Mouse (Mus musculus): ENCODE data around the gene Ppfia2.

The Ppfia2 gene

GRCm38 (mm10) chr10:106665221-106665620 lies 195.1 kb downstream of the Ppfia2 start:
- no peak for DNase-seq (ENCODE audit: low read depth in 1 of 2, low spot score in 2 of 2)

GRCm38 (mm10) chr10:106670170-106670569 lies 200.0 kb downstream of the Ppfia2 start:
- DNase-seq (ENCODE audit: low read depth in 1 of 2, low spot score in 2 of 2) = no peak

- DNase-seq (ENCODE audit: low read depth in 1 of 2, low spot score in 2 of 2) = no peak
Observed at GRCm38 (mm10) chr10:106681395-106681794, 211.3 kb downstream of the Ppfia2 start.

GRCm38 (mm10) chr10:106685519-106685918 lies 215.4 kb downstream of the Ppfia2 start:
- DNase-seq (ENCODE audit: low read depth in 1 of 2, low spot score in 2 of 2) = no peak

- DNase-seq (ENCODE audit: low read depth in 1 of 2, low spot score in 2 of 2) = no peak
Observed at GRCm38 (mm10) chr10:106719936-106720335, 249.8 kb downstream of the Ppfia2 start.

GRCm38 (mm10) chr10:106732265-106732664 lies 262.1 kb downstream of the Ppfia2 start:
- no peak for DNase-seq (ENCODE audit: low read depth in 1 of 2, low spot score in 2 of 2)

- no peak for DNase-seq (ENCODE audit: low read depth in 1 of 2, low spot score in 2 of 2)
Observed at GRCm38 (mm10) chr10:106736230-106737063, 266.3 kb downstream of the Ppfia2 start.

GRCm38 (mm10) chr10:106738190-106738589 lies 268.1 kb downstream of the Ppfia2 start:
- no peak for DNase-seq (ENCODE audit: low read depth in 1 of 2, low spot score in 2 of 2)

GRCm38 (mm10) chr10:106744966-106745365 lies 274.8 kb downstream of the Ppfia2 start:
- DNase-seq (ENCODE audit: low read depth in 1 of 2, low spot score in 2 of 2) = no peak

- no peak for DNase-seq (ENCODE audit: low read depth in 1 of 2, low spot score in 2 of 2)
Observed at GRCm38 (mm10) chr10:106761061-106761460, 290.9 kb downstream of the Ppfia2 start.

- no peak for DNase-seq (ENCODE audit: low read depth in 1 of 2, low spot score in 2 of 2)
Observed at GRCm38 (mm10) chr10:106763785-106764184, 293.6 kb downstream of the Ppfia2 start.

- no peak for DNase-seq (ENCODE audit: low read depth in 1 of 2, low spot score in 2 of 2)
Observed at GRCm38 (mm10) chr10:106775571-106775970, 305.4 kb downstream of the Ppfia2 start.

GRCm38 (mm10) chr10:106815447-106815846 lies 345.3 kb downstream of the Ppfia2 start:
- no peak for DNase-seq (ENCODE audit: low read depth in 1 of 2, low spot score in 2 of 2)

- DNase-seq (ENCODE audit: low read depth in 1 of 2, low spot score in 2 of 2) = no peak
Observed at GRCm38 (mm10) chr10:106818381-106818780, 348.2 kb downstream of the Ppfia2 start.

- no peak for DNase-seq (ENCODE audit: low read depth in 1 of 2, low spot score in 2 of 2)
Observed at GRCm38 (mm10) chr10:106824215-106824614, 354.1 kb downstream of the Ppfia2 start.

- no peak for DNase-seq (ENCODE audit: low read depth in 1 of 2, low spot score in 2 of 2)
Observed at GRCm38 (mm10) chr10:106838476-106838875, 368.3 kb downstream of the Ppfia2 start.

- DNase-seq (ENCODE audit: low read depth in 1 of 2, low spot score in 2 of 2) = no peak
Observed at GRCm38 (mm10) chr10:106858106-106858505, 388.0 kb downstream of the Ppfia2 start.

GRCm38 (mm10) chr10:106870233-106870632 lies 400.1 kb downstream of the Ppfia2 start:
- no peak for DNase-seq (ENCODE audit: low read depth in 1 of 2, low spot score in 2 of 2)

GRCm38 (mm10) chr10:106871847-106872246 lies 401.7 kb downstream of the Ppfia2 start:
- no peak for DNase-seq (ENCODE audit: low read depth in 1 of 2, low spot score in 2 of 2)

- no peak for DNase-seq (ENCODE audit: low read depth in 1 of 2, low spot score in 2 of 2)
Observed at GRCm38 (mm10) chr10:106872714-106873113, 402.6 kb downstream of the Ppfia2 start.

GRCm38 (mm10) chr10:106881330-106881729 lies 411.2 kb downstream of the Ppfia2 start:
- no peak for DNase-seq (ENCODE audit: low read depth in 1 of 2, low spot score in 2 of 2)

GRCm38 (mm10) chr10:106896351-106896750 lies 426.2 kb downstream of the Ppfia2 start:
- no peak for DNase-seq (ENCODE audit: low read depth in 1 of 2, low spot score in 2 of 2)

GRCm38 (mm10) chr10:106910108-106910507 lies 440.0 kb downstream of the Ppfia2 start:
- no peak for DNase-seq (ENCODE audit: low read depth in 1 of 2, low spot score in 2 of 2)

All from monocyte, adult 2 months (primary cell).